Mouse (Mus musculus) cerebellum, postnatal 25 days (tissue): ENCODE measurements around the gene Stk17b.
"Not testable (repeated sequence)": the region's sequence is repeated elsewhere in the genome, so short reads cannot be mapped to it uniquely, and the experiment has no call there.

ENCODE experiments used
- DNase-seq, 2 experiments: peaks; one replicate each; pipeline ENCODE4 v3.0.0; 2021; ENCODE audit warnings: mixed read lengths in 2 of 2

The Stk17b gene

GRCm38 (mm10) chr1:53781311-53781710 is 3.7 kb downstream of the Stk17b start:
- no peak for DNase-seq

- no peak for DNase-seq
These were observed 8.7 kb downstream of the Stk17b start for GRCm38 (mm10) chr1:53776176-53776905.

GRCm38 (mm10) chr1:53775545-53775944 is 9.5 kb downstream of the Stk17b start:
- no peak for DNase-seq

GRCm38 (mm10) chr1:53775036-53775435 is 10.0 kb downstream of the Stk17b start:
- no peak for DNase-seq

- DNase-seq = no peak
These were observed 10.5 kb downstream of the Stk17b start for GRCm38 (mm10) chr1:53774571-53774970.

GRCm38 (mm10) chr1:53773994-53774393 is 11.0 kb downstream of the Stk17b start:
- no peak for DNase-seq

GRCm38 (mm10) chr1:53772967-53773366 is 12.1 kb downstream of the Stk17b start:
- no peak for DNase-seq

- no peak for DNase-seq
These were observed 13.5 kb downstream of the Stk17b start for GRCm38 (mm10) chr1:53771476-53771875.

GRCm38 (mm10) chr1:53766112-53766511 is 18.9 kb downstream of the Stk17b start:
- no peak for DNase-seq

- no peak for DNase-seq
These were observed 27.7 kb downstream of the Stk17b start for GRCm38 (mm10) chr1:53757316-53757715.

GRCm38 (mm10) chr1:53753501-53753900 is 31.5 kb downstream of the Stk17b start:
- not testable (repeated sequence) for DNase-seq

- DNase-seq = no peak
These were observed 33.9 kb downstream of the Stk17b start for GRCm38 (mm10) chr1:53751144-53751543.

GRCm38 (mm10) chr1:53750697-53751096 is 34.3 kb downstream of the Stk17b start:
- not testable (repeated sequence) for DNase-seq

- DNase-seq = not testable (repeated sequence)
These were observed 35.1 kb downstream of the Stk17b start for GRCm38 (mm10) chr1:53749881-53750385.

GRCm38 (mm10) chr1:53748571-53748970 is 36.5 kb downstream of the Stk17b start:
- no peak for DNase-seq

GRCm38 (mm10) chr1:53746001-53746400 is 39.0 kb downstream of the Stk17b start:
- no peak for DNase-seq

GRCm38 (mm10) chr1:53741742-53742458 is 43.1 kb downstream of the Stk17b start:
- DNase-seq = no peak

GRCm38 (mm10) chr1:53740777-53741336 is 44.2 kb downstream of the Stk17b start:
- DNase-seq = no peak

- not testable (repeated sequence) for DNase-seq
These were observed 44.8 kb downstream of the Stk17b start for GRCm38 (mm10) chr1:53740077-53740776.

- DNase-seq = no peak
These were observed 48.4 kb downstream of the Stk17b start for GRCm38 (mm10) chr1:53736583-53736982.

GRCm38 (mm10) chr1:53728489-53729225 is 56.4 kb downstream of the Stk17b start:
- no peak for DNase-seq

- no peak for DNase-seq
These were observed 58.1 kb downstream of the Stk17b start for GRCm38 (mm10) chr1:53726883-53727282.
